Mouse (Mus musculus): ENCODE data around the gene Gfm1.

The Gfm1 gene

DNA sequence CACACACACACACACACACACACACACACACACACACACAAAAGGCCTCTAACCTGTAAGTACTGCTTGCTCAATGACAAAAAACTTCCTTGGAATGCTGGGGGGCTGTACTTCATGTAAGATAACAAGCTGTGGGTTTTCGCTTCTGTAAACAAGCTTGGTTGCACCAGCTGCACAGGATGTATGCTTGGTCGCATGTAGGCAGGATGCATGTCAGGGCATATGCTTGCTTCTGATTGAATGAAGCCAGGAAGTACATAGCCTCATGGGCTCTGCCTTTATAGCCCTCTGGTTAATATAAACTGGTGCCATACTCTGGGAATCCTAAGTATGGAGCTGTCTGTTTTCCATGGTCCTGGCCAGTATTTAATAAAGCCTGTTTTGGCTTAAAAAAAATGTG, 68.1 kb downstream of the Gfm1 start:
- DNase-seq: no peak

DNA sequence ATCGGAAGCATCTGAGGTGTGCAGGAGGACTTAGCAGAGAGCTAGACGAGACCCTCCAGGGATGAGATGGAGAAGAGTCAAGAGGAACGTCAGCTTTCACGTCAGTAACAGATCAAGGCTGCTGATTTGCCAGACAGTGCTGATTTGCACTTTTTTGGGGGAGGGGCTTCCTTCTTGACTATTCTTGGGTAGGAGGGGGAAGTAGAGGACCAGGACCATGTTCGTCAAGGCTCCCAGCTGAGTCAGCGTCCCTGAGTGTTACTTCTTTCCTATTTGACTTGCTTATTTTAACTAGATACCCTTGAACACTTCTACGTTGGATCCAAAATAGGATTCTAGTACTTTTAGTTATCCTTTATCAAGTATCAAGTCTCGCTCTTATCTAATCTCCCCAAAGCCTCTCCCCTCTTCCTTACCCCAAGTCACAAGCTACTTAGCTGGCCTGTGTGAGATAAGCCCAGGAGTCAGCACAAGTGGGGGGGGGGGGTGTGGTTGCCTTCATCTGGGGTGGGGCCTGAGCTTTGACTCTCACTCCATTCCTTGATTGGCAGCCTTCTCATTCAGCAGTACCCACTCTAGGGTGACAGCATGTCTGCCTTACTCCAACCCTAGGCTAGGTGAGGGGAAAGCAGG, 69.0 kb downstream of the Gfm1 start:
- no peak for DNase-seq

DNA sequence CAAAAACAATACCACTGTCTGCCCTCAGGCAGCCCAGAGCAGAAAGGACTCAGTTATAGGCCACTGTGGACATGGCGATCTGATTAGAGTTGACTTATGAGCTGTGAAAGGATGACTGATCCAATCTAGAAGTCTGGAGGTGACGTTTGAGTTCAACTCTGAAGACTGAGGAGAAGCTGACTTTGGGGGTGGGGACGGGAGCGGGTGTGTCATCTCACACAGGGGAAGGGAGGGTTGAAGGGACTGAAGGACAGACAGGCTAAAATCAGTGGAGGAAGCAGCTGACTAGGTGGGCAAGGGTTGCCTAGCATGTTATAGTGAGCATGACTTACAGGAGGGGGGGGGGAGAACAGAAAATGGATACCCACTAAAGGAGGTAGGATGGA, 69.5 kb downstream of the Gfm1 start:
- DNase-seq: no peak

- no peak for DNase-seq
These were observed 74.0 kb downstream of the Gfm1 start for GRCm38 (mm10) chr3:67503878-67504277.

DNA sequence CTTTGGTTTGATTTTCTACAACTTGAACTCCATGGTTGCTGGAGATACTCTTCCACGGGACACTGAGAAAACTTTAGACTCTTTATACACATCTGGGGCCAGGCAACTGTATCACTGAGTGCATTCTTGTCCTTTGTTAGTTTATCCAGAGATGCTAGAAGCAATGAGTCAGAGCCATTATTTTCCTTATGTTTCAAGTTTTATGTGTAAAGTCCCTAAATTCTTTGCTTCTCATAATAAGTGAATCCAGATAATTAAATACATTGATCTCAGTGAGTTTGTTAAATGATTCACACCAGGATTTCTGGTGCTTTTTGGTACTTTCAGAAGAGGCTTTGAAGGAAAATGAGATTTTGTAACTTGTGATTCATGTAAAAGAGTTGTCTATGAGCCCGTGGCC, 75.4 kb downstream of the Gfm1 start:
- DNase-seq: no peak

- no peak for DNase-seq
These were observed 78.5 kb downstream of the Gfm1 start for GRCm38 (mm10) chr3:67508216-67508892.

DNA sequence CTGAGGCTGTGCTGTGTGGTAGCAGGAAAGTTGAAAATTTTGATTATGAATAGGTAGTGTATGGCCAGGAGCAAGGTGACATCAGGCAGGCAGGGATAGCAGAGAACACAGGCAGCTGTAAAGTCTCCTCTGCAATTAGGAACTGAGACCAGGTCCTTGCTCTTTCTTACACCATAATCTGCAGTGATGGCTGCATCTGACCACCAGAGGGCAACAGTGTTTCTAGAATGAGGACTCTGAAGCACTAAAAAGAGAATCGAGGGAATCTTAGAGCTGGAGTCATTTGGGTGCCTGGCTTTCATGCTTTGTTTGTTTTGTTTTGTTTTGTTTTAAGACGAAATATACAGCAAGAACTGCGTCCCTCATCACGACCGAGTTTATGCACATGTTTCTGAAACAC, 82.9 kb downstream of the Gfm1 start:
- DNase-seq: peak; percentile 63 to 64

DNA sequence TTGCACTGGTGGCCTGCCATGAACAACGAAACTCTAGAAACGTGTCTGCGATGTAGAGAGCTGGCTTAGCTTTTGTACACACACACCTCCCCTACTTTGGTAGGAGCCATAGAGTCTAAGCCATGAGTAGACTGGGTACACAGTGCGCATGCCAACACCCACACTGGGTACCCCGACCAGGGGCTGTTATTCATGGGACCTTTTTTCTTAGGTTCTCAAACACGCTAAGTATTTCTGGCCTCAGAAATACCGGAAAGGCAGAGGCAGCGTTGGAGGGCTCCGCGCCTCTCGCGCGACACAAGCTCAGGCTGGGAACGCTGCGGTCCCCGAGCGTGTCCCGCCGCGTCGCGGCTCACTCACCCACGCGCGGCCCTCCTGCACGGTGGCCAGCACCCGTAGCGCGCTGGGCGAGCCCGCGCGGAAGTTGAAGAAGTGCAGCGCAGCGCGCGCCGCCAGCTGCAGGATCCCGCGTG, 84.9 kb downstream of the Gfm1 start:
- peak in 1 of 2 experiments; percentile 3 for DNase-seq

GRCm38 (mm10) chr3:67515274-67515801, 85.4 kb downstream of the Gfm1 start, which contains the start of gene Rarres1:
TSS of gene Rarres1 (minus strand) at chr3:67515523.
- DNase-seq: peak in 1 of 2 experiments; percentile 11

DNA sequence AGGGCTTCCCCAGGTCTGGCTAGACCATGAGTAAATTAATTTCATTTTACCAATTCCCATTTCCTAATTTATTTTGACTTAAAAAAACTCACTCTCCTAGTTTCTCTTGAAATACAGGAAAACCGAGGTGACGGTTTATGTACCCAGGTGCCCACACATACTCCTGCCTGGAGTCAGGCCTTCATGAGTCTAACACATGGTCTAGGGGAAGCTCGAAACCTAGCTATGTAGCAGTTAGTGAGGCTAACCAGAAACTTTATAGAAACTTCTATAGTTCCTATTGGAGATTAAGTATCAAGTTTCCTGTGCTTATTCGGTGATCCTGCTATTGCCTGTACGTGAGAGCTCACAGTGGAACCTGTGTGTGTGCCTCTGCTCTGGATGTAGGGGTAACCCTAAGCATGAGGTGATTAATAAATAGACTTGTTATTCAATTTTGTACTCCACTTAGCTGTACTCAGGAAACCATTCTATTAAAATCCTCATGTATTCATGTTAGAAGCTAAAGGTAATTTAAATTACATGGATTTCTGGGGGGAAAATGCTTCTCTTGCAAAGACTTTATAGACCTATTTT, 90.8 kb downstream of the Gfm1 start:
- DNase-seq: no peak

DNA sequence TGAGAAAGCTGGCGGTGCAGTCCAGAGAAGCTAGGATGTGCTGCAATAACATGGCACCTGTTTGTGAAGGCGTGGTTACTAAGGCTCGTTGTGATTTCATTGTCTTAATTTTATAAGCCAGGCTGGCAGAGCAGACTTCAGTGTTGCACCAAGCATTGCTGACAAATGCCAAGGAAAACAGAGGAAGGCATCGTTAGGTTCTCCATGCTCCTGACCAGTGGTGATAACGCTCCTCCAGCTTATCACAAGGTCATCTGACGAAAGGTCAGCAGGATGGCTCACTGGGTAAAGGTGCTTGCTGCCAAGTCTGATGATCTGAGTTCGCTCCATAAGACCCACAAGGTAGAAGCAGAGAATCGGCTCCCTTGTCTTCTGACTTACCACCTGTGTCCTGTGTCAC, 92.8 kb downstream of the Gfm1 start:
- no peak for DNase-seq

GRCm38 (mm10) chr3:67524768-67525167, 94.9 kb downstream of the Gfm1 start:
- no peak for DNase-seq
